In genomic region chr4:103621586-103621985, GRCm38 (mm10) we compare ENCODE assay signal across 15 mouse cellular contexts. TPM values are rescaled to one million over a fixed set of nuclear protein-coding genes. Genes with fewer than 3 reads are reported as not detected.
DNase-seq lines count a peak whose midpoint lies in the region; ATAC-seq lines count a peak whose summit lies in the region.
"Had no signal": no experiment of that assay in that cellular context is flagged by ENCODE, and none has a peak within 500 bp of the region (broad histone marks: within the 10 kb centered on the region; RNA-seq: fewer than 3 reads in every experiment).

No protein-coding gene starts in this region.

- no peak for ATAC-seq in forebrain, embryonic 15.5 days (replicated peaks)
- ATAC-seq in midbrain, embryonic 14.5 days (ENCODE audit: low FRiP score, low TSS enrichment) = no peak
- ATAC-seq: inflammation-experienced regulatory T-cells, adult 6 months had no signal

- no peak overlapping the region for H3K27ac ChIP-seq in forebrain, embryonic 15.5 days (replicated peaks)
- H3K27ac ChIP-seq in midbrain, embryonic 14.5 days (replicated peaks; ENCODE audit: low read depth, low read length) = no peak overlapping the region
- H3K27ac ChIP-seq: liver, embryonic 14.5 days had no signal

- no peaks in the 10 kb centered on the region for H3K9me3 ChIP-seq in forebrain, embryonic 15.5 days
- no peaks in the 10 kb centered on the region for H3K9me3 ChIP-seq in midbrain, embryonic 14.5 days (ENCODE audit: control insufficient read depth, low read length)

- WGBS in forebrain, embryonic 15.5 days = 19% methylated on average over 5 of the region's 5 CpGs
- 19% methylated on average over 5 of the region's 5 CpGs for WGBS in midbrain, embryonic 14.5 days

- 0 out of 2 replicates have a peak overlapping the region, but pooled peaks have one; percentile 58 for H3K9ac ChIP-seq in forebrain, embryonic 15.5 days (replicated peaks)
- no peak overlapping the region; the same call in 1 of the 2 replicates for H3K9ac ChIP-seq in midbrain, embryonic 14.5 days (replicated peaks; ENCODE audit: low read length)
- H3K9ac ChIP-seq: liver, embryonic 14.5 days had no signal

- no peaks in the 10 kb centered on the region for H3K36me3 ChIP-seq in forebrain, embryonic 15.5 days
- no peaks in the 10 kb centered on the region for H3K36me3 ChIP-seq in midbrain, embryonic 14.5 days (ENCODE audit: control insufficient read depth, insufficient read depth, low read length)

- DNase-seq in embryo, embryonic 10.5 days (ENCODE audit: low spot score) = peak; percentile 3
- no peak for DNase-seq in embryo, embryonic 9.5 days (ENCODE audit: extremely low spot score)
- DNase-seq in layer of hippocampus, postnatal 10 days (ENCODE audit: low spot score in 2 of 2) = peak; percentile 35 to 36
- no peak for DNase-seq in layer of hippocampus, adult 11-12 months (ENCODE audit: low spot score)
- DNase-seq in midbrain, embryonic 14.5 days = no peak
- DNase-seq in cerebellum, adult 9-11 months = no peak
- DNase-seq in gastrocnemius, postnatal 4 days (ENCODE audit: low spot score in 2 of 2) = no peak
- DNase-seq: cerebellum, adult 18-20 months; embryo, embryonic 11 days; thymus, postnatal 25 days had no signal

- H3K4me3 ChIP-seq in forebrain, embryonic 15.5 days = peak overlapping the region; percentile 55
- H3K4me3 ChIP-seq in midbrain, embryonic 14.5 days (replicated peaks; ENCODE audit: low read depth, low read length) = peak overlapping the region; percentile 51

- H3K4me2 ChIP-seq in forebrain, embryonic 15.5 days (replicated peaks) = peak overlapping the region; percentile 64
- peak overlapping the region; percentile 64 for H3K4me2 ChIP-seq in midbrain, embryonic 14.5 days (ENCODE audit: low read length)

- peaks cover 28% of the 10 kb centered on the region for H3K4me1 ChIP-seq in forebrain, embryonic 15.5 days
- 0 out of 2 replicates have a peak, but pooled peaks cover 3% of the 10 kb centered on the region for H3K4me1 ChIP-seq in midbrain, embryonic 14.5 days (ENCODE audit: control insufficient read depth, insufficient read depth, low read length)

- H3K27me3 ChIP-seq in forebrain, embryonic 15.5 days = peaks cover 44% of the 10 kb centered on the region
- H3K27me3 ChIP-seq in midbrain, embryonic 14.5 days (ENCODE audit: control insufficient read depth, insufficient read depth, low read length) = peaks cover 12% of the 10 kb centered on the region; the same call in 1 of the 2 replicates
- H3K27me3 ChIP-seq: CH12.LX had no signal

RNA-seq across cellular contexts. Expression of gene Dab1, which starts 2.4 kb away (rescaled TPM):
- total RNA-seq in layer of hippocampus, postnatal 10 days (2021) = 100 to 1,000 TPM; 147 to 158 TPM
- polyA plus RNA-seq in forebrain, embryonic 15.5 days (2015; fragmentation: Nextera tagmentation; extraction: Ambion mirVana) = 152 and 174 TPM in 2 replicates
- 146 and 148 TPM in 2 replicates for polyA plus RNA-seq in midbrain, embryonic 14.5 days (2014; fragmentation: Nextera tagmentation; extraction: Ambion mirVana)
- total RNA-seq in gastrocnemius, postnatal 4 days (2021) = 1 to 10 TPM; 1.7 to 1.9 TPM
- total RNA-seq: CH12.LX; granulocyte monocyte progenitor cell, adult 5-6 weeks had no signal
- polyA plus RNA-seq: inflammation-experienced regulatory T-cells, adult 6 months had no signal

Comparison
In these comparisons a context has a peak if more than half of its experiments do, and no peak if none do; other contexts are left out.
1. DNase-seq: peak in embryo, embryonic 10.5 days (single experiment) and layer of hippocampus, postnatal 10 days (2 of 2); none in embryo, embryonic 9.5 days (single experiment), layer of hippocampus, adult 11-12 months (single experiment), midbrain, embryonic 14.5 days (single experiment), cerebellum, adult 9-11 months (single experiment) and gastrocnemius, postnatal 4 days (0 of 2).
2. RNA of gene Dab1, which starts 2.4 kb away (total RNA-seq): 147 to 158 TPM in layer of hippocampus, postnatal 10 days; 1.7 to 1.9 TPM in gastrocnemius, postnatal 4 days; every median in the first group is over 10 times any median in the second.